In genomic region chr5:138255353-138256093, GRCm38 (mm10) we compare ENCODE assay signal across 8 mouse cellular contexts. TPM values are rescaled to one million over a fixed set of nuclear protein-coding genes. Genes with fewer than 3 reads are reported as not detected.
DNase-seq lines count a peak whose midpoint lies in the region; ATAC-seq and TF ChIP-seq lines count a peak whose summit lies in the region.

Lamtor4 (plus strand) TSS chr5:138255482.

- TF ChIP-seq CTCF in heart, adult 2 months (IDR thresholded peaks at IDR 0.05), result no peak

- intact Hi-C loops in heart, adult 2 months (cut with DNase I), result loop anchor here (5.0 kb wide), 1 partner anchor 63 kb away; the partner anchor contains the start of gene Mblac1

- peak; percentile 98 for TF ChIP-seq POLR2A in heart, adult 2 months (IDR thresholded peaks at IDR 0.05; ENCODE audit: insufficient read depth, low read depth, low read length)

- H3K4me1 ChIP-seq in embryonic facial prominence, embryonic 14.5 days (ENCODE audit: control insufficient read depth, insufficient read depth, low read length), result peaks cover 8% of the 10 kb centered on the region; the same call in 1 of the 2 replicates
- H3K4me1 ChIP-seq in heart, adult 2 months (ENCODE audit: control insufficient read depth, insufficient read depth, low read length), result peaks cover 3% of the 10 kb centered on the region; the same call in 1 of the 2 replicates
- peaks cover 10% of the 10 kb centered on the region for H3K4me1 ChIP-seq in limb, embryonic 13.5 days
- H3K4me1 ChIP-seq in midbrain, embryonic 16.5 days (ENCODE audit: control insufficient read depth, insufficient read depth, low read length), result peaks cover 15% of the 10 kb centered on the region

- under 1% methylated on average over 38 of the region's 38 CpGs for WGBS in embryonic facial prominence, embryonic 14.5 days
- WGBS in heart, adult 2 months, result under 1% methylated on average over 38 of the region's 38 CpGs
- under 1% methylated on average over 38 of the region's 38 CpGs for WGBS in limb, embryonic 13.5 days
- under 1% methylated on average over 38 of the region's 38 CpGs for WGBS in midbrain, embryonic 16.5 days

- peak; percentile 100 for ATAC-seq in embryonic facial prominence, embryonic 14.5 days (ENCODE audit: low read depth)
- peak; percentile 100 for ATAC-seq in limb, embryonic 13.5 days (ENCODE audit: low FRiP score, low read depth)
- ATAC-seq in midbrain, embryonic 16.5 days, result peak; percentile 100

- peak; percentile 100 for DNase-seq in 3T3-L1 (ENCODE audit: low read depth, low spot score)
- DNase-seq in adrenal gland, postnatal 4 days (ENCODE audit: low spot score in 2 of 2), result peak; percentile 75 to 85
- DNase-seq in embryonic facial prominence, embryonic 14.5 days (ENCODE audit: low spot score), result peak; percentile 99
- DNase-seq in heart, adult 2 months, result peak; percentile 88 to 95
- DNase-seq in kidney, adult 8-10 months, result peak; percentile 97 to 98
- peak; percentile 81 to 92 for DNase-seq in spleen, postnatal 10 days (ENCODE audit: low spot score in 2 of 2)

- H3K36me3 ChIP-seq in embryonic facial prominence, embryonic 14.5 days (ENCODE audit: control insufficient read depth, insufficient read depth, low read length), result peaks cover 20% of the 10 kb centered on the region
- no peaks in the 10 kb centered on the region for H3K36me3 ChIP-seq in heart, adult 2 months (ENCODE audit: control insufficient read depth, insufficient read depth, low read length)
- peaks cover 32% of the 10 kb centered on the region for H3K36me3 ChIP-seq in limb, embryonic 13.5 days
- peaks cover 8% of the 10 kb centered on the region; the same call in 1 of the 2 replicates for H3K36me3 ChIP-seq in midbrain, embryonic 16.5 days (ENCODE audit: control insufficient read depth, insufficient read depth, low read length)

- peak within 1 kb of the TSS; percentile 59 for H3K27ac ChIP-seq in embryonic facial prominence, embryonic 14.5 days (replicated peaks; ENCODE audit: low read depth, low read length)
- H3K27ac ChIP-seq in heart, adult 2 months, result peak within 1 kb of the TSS; percentile 83
- peak within 1 kb of the TSS; percentile 70; the same call in 1 of the 2 replicates for H3K27ac ChIP-seq in limb, embryonic 13.5 days
- peak within 1 kb of the TSS; percentile 90 for H3K27ac ChIP-seq in midbrain, embryonic 16.5 days (ENCODE audit: low read length)

- no peak for TF ChIP-seq EP300 in heart, adult 2 months (IDR thresholded peaks at IDR 0.05; ENCODE audit: insufficient read depth, low read depth, low read length)

- H3K9me3 ChIP-seq in embryonic facial prominence, embryonic 14.5 days (ENCODE audit: control insufficient read depth, low read length), result no peaks in the 10 kb centered on the region; the same call in 1 of the 2 replicates
- no peaks in the 10 kb centered on the region for H3K9me3 ChIP-seq in limb, embryonic 13.5 days
- H3K9me3 ChIP-seq in midbrain, embryonic 16.5 days (replicated peaks; ENCODE audit: control insufficient read depth, low read length, poor library complexity, severe bottlenecking), result no peaks in the 10 kb centered on the region

- no peaks in the 10 kb centered on the region for H3K79me2 ChIP-seq in heart, adult 2 months (replicated peaks; ENCODE audit: control insufficient read depth, insufficient read depth, low read length)

- peak within 1 kb of the TSS; percentile 71 for H3K4me3 ChIP-seq in embryonic facial prominence, embryonic 14.5 days (ENCODE audit: low read depth, low read length)
- H3K4me3 ChIP-seq in heart, adult 2 months, result peak within 1 kb of the TSS; percentile 65
- peak within 1 kb of the TSS; percentile 70 for H3K4me3 ChIP-seq in limb, embryonic 13.5 days
- peak within 1 kb of the TSS; percentile 71 for H3K4me3 ChIP-seq in midbrain, embryonic 16.5 days (ENCODE audit: low read depth, low read length)

- H3K27me3 ChIP-seq in embryonic facial prominence, embryonic 14.5 days (replicated peaks; ENCODE audit: control insufficient read depth, insufficient read depth, low read length), result no peaks in the 10 kb centered on the region
- H3K27me3 ChIP-seq in heart, adult 2 months (ENCODE audit: control insufficient read depth, insufficient read depth, low read length), result no peaks in the 10 kb centered on the region
- no peaks in the 10 kb centered on the region for H3K27me3 ChIP-seq in limb, embryonic 13.5 days
- no peaks in the 10 kb centered on the region for H3K27me3 ChIP-seq in midbrain, embryonic 16.5 days (ENCODE audit: control insufficient read depth, insufficient read depth, low read depth, low read length)

- peak within 1 kb of the TSS; percentile 89 for H3K4me2 ChIP-seq in embryonic facial prominence, embryonic 14.5 days (ENCODE audit: low read depth, low read length)
- peak within 1 kb of the TSS; percentile 88 for H3K4me2 ChIP-seq in limb, embryonic 13.5 days (replicated peaks)
- H3K4me2 ChIP-seq in midbrain, embryonic 16.5 days (ENCODE audit: low read length), result peak within 1 kb of the TSS; percentile 75

- H3K9ac ChIP-seq in embryonic facial prominence, embryonic 14.5 days (ENCODE audit: low read depth, low read length), result peak within 1 kb of the TSS; percentile 70
- peak within 1 kb of the TSS; percentile 61 for H3K9ac ChIP-seq in heart, adult 2 months (ENCODE audit: low read depth, low read length)
- peak within 1 kb of the TSS; percentile 72 for H3K9ac ChIP-seq in limb, embryonic 13.5 days
- H3K9ac ChIP-seq in midbrain, embryonic 16.5 days (ENCODE audit: low read depth, low read length), result peak within 1 kb of the TSS; percentile 85

RNA-seq across cellular contexts. Expression of gene Lamtor4, which starts in this region (rescaled TPM):
- total RNA-seq in adrenal gland, postnatal 4 days (2021), result 10 to 100 TPM; 65.5 to 69.9 TPM
- 71.7 and 73.2 TPM in 2 replicates for polyA plus RNA-seq in embryonic facial prominence, embryonic 14.5 days (2014; fragmentation: Nextera tagmentation; extraction: Ambion mirVana)
- total RNA-seq in heart, adult 2 months (2021), result 10 to 100 TPM; 45.5 to 54.3 TPM
- polyA plus RNA-seq in heart, adult 2 months (2012; rRNA removed), result 151 and 163 TPM in 2 replicates
- 63.5 and 64.7 TPM in 2 replicates for polyA plus RNA-seq in limb, embryonic 13.5 days (2015; fragmentation: Nextera tagmentation; extraction: Ambion mirVana)
- polyA plus RNA-seq in midbrain, embryonic 16.5 days (2015; fragmentation: Nextera tagmentation; extraction: Ambion mirVana), result 95.4 and 101 TPM in 2 replicates

Comparison
In these comparisons a context has a peak if more than half of its experiments do, and no peak if none do; other contexts are left out.
1. Peak in every context shown above with its lines: DNase-seq, ATAC-seq, H3K4me3 ChIP-seq and H3K27ac ChIP-seq.